Mouse (Mus musculus) cerebellum, adult 2 months (tissue): Measurements from ENCODE around the gene Aox3.

Experiments used
- CTCF ChIP-seq: fragments of 200-500 bp; IDR thresholded peaks from 2 replicates; pipeline ENCODE4 v1.5.1; 2011; ENCODE audit warnings: low read depth, mild to moderate bottlenecking, control low read depth, low read length, moderate library complexity, borderline replicate concordance; ENCODE audit not compliant: insufficient read depth
- POLR2A ChIP-seq: fragments of 200-500 bp; IDR thresholded peaks from 2 replicates; pipeline ENCODE4 v1.6.1; 2011; ENCODE audit warnings: low read length, control low read depth, borderline replicate concordance; ENCODE audit not compliant: insufficient read depth

GRCm38 (mm10) chr1:58099119-58099518 lies 13.8 kb upstream of the Aox3 start:
- TF ChIP-seq CTCF (no peak), POLR2A (no peak)
